Mouse (Mus musculus): Measurements from ENCODE around the gene Nol6. TPM values are rescaled to one million over a fixed set of nuclear protein-coding genes. Genes with fewer than 3 reads are reported as not detected.

The Nol6 gene
- total RNA-seq, 4 experiments from 2014 or later: 101 to 113 (median 103) TPM

DNA sequence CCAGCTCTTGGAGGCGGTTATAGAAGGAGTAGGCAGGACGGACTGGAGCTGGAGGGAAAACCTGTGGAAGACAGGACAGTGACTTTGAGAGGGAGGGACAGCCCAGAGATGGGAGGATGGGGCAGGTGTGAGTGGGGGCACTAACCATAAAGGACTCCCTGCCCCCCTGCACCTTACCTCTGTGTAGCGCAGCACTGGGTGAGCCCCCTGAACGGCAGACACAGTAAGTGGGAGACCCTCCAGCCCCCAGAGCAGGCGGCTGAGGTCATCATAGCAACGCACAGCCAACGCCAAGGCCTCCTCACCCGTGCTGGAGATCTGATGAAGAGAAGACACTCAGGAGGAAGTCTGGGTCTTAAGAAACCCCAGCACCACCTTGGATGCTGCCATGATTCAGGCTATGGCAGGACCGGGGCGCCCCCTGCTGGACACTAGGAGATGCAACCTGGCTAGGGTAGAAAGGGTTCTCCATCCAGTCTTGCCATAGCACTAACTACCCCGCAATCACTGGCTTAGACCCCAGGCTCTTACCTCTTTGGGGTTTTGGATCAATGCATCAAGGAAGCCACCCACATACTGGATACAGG lies 5.5 kb downstream of the Nol6 start:
- peak in 1 of 2 experiments; percentile 54 for DNase-seq (ENCODE audit: low spot score in 2 of 2)

DNA sequence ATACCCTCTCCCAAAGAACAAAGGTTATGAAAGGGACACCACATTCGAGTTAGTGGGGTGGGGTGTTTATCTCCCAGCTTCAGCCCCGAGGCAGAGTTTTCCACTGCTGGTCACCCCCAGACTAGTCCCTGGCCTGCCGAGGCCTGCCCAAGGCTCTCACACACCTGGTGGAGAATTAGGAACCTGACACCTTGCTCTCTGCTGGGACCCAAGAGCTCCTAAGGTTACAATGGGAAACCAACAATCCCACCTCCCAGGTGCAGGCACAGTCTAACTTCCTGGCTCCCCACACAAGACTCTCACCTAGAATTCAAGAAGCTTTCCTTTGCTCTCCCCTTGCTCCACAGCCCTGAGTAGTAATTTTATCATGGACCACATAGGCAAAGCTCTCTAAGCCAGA lies 7.4 kb downstream of the Nol6 start:
- no peak for DNase-seq (ENCODE audit: low spot score in 2 of 2)

DNA sequence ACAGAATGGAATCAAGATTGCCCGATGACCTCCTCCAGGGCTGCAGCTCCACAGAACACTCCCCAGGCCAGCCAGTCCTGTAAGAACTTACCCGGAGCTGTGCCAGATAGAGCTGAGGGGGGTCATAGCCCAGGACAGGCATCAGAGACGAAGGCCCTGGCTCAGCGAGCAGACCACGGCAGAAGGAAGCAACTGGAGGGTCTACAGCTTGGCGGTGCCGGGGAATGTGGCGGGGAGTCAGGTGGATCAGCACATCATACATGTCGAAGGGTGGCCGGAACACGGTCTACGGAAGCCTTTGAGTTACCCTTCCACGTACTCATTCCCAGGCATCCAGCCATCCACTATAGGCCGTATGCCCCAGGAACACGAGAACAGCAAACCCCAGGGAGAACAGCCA lies 8.5 kb downstream of the Nol6 start:
- DNase-seq (ENCODE audit: low spot score in 2 of 2): no peak

DNA sequence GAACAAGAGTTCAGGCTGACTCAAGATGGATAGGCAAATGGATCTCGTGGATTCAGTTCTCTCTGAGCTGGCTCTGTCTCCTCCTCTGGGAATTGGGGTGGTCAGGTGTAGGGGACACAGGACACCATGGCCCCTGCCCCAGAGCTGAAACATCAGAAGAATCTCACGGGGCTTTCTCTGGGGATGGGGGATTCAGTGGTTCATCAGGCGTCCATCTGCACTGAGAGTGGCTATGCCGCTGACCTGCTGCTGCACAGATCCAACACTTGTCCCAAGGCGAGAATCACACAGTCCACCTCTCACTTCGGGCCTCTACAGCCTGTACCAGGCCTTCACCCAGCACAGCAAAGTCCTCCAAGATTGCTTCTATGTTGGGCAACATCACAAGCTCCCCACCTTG lies 9.2 kb downstream of the Nol6 start:
- DNase-seq (ENCODE audit: low spot score in 2 of 2): no peak

DNA sequence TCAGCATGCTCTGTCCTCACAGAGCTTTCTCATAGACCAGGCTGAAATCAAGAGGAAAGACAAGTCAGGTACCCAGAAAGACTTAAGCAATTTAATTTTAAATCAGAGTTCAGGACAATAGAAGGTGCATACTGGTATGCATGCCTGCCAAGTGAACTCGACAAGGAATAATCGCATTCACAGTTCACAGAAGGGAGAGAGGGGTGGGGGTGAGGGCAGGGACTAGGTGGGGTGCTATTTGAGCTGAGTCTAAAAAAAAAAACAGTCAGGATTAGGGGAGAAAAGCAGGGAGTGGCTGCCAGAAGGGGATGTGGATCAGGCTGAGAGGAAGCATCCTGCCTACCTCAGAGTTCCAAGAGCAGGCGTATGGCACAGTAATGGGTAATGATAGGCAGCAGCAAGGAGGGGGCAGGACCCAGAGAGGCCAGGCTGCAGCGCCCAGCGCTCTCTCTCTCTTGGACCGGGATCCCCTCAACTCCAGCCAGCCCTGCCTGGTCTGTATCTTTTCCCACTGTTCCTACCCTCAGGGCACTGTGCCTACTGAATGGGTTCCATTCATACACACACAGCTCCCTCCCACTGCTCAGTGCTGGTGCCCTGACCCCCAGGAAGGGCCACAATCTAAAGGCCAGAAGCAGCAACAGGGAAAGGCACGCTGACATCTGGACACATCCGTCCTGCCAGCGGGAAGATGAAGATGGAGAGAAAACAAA lies 9.7 kb downstream of the Nol6 start:
- DNase-seq (ENCODE audit: low spot score in 2 of 2): no peak

DNA sequence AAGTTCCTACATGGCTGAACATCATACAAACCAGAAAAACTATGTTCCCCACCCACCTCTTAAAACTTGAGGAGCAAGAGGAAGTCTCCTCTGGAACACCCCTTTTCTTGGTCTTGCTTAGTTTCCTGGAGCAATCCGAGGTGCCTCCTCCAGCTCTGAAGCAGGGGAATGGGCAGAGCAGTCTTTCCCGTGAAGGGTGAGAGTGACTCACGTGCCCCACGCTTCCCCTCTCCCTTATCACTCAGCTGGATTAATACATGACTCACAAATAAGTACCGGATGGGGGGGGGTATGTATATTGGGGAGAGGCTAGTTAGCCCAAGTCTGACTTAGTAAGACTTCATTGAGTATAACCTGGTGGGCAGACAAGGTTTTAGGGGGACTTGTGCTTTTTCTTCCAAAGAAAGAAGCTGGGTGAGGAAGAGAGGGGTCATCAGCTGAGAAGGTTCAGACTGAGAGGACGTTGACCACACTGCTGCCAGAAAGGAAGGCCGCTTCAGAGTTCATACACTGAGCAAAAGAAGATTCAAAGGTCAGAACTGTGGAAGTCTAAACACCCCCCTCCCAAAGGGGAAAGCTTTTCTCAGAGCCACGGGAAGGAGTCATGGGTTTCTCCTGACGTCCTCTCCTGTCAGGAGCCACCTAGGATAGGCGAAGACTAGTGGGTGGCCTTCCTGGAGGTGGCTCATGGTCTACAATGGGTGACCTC lies 15.4 kb downstream of the Nol6 start:
- DNase-seq (ENCODE audit: low spot score in 2 of 2): no peak

DNA sequence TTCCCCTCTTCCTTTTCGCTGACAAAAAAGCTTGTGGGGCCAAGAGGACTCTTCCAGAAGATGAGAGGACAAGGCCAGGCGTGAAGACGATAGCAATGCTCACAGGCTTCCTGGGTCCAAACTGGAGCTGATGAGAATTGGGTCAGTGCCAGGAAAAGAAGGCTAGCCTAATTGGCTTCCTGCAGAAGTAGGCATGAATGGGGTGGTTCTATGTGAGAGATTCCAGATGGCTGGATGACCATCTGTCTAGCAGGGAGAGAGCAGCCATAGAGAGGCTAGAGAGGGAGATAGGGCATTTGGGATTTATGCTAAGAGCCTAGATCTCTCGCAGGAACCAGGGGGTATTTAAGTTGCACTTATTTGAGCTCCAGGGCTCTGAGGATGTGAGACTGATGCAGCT lies 16.8 kb downstream of the Nol6 start:
- DNase-seq (ENCODE audit: low spot score in 2 of 2): no peak

DNA sequence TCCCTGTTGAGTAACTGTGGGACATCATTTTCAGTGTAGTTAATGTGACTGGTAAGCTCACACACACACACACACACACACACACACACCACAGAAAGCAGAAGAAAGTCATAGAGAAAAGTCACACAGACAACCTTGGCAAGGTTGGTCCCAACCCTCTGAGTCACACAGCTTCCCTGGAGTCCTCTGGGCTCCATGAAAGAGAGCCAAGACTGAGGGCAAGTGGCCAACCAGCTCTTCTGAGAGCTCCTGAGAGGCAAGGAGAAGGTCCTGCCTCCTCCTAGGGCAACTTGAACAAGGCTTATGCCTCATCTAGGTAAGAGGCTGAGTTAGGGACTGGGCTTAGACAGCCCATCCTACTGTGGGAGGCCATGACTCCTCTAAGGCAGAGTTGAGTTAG lies 21.4 kb downstream of the Nol6 start:
- DNase-seq (ENCODE audit: low spot score in 2 of 2): no peak

DNA sequence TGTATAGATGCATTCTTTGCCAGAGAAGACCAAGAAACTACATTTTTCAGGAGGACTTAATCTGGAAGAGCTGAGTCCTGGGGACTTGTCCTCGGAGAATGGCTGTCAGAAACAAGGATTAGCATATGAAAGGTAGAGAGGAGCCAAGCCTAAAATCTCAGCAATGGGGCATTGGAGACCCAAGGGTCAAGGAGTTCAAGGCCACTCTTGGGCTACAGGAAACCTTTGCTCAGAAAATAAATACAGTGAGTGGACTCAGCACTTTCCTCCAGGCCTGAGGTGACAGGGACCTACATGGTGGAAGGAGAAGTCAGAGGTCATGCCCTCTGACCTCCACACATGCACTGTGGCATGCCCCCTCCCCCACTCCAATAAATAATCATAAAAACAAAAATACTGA lies 23.3 kb downstream of the Nol6 start:
- no peak for DNase-seq (ENCODE audit: low spot score in 2 of 2)

DNA sequence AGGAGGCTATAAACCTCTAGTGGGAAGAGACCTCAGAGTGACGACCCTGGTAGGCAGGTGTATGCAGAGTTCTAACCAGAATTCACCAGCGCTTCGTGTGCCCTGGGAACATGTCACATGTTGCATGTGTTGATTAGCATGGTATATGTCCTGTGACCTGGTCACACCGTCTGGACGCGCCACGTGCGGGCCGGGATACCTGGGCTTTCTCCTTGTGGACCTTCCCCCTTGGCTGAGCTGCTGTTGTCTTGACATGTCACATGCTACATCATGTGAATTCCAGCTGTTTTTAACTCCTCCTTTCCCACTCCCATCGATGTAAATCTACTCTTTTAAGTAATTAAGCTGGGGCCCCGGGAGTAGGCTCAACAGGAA lies 25.7 kb downstream of the Nol6 start:
- no peak for DNase-seq (ENCODE audit: low spot score in 2 of 2)

DNA sequence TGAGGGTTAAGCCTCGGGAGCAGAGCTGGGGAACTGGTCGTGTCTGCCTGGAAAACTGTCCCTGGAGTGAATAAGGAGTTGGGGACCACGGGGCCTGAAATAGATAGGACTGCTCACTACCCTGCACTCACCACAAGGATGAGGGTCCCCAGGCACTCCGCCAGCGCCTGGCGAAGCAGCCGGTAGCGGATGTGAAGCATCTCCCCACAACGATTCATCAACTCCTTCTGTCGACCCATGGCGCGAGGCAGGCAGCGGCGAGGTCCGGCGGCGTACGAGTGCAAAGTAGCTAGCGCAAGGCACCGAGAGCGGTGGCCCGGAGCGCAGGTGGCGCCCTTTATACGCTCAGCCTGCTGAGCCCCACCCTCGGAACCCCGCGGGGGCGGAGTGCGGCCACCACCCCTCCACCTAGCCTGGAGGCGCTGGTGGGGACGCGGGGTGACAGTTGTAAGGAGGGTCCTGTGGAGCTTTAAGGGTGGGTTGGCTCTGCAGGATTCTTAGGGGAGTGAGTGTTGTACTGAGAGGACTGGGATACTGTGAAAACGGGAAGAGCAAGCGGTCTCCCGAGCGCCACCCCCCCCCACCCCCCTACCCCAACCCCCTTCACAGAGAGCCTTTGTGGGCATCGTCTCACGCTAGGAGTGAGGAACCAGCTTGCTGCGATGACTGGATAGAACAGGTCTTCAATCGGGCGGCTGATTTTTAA lies 26.2 kb downstream of the Nol6 start, which contains the start of gene Aqp3:
Gene Aqp3 (minus strand): TSS at position 313 of the 706 bp plus-strand sequence.
- DNase-seq (ENCODE audit: low spot score in 2 of 2): no peak

DNA sequence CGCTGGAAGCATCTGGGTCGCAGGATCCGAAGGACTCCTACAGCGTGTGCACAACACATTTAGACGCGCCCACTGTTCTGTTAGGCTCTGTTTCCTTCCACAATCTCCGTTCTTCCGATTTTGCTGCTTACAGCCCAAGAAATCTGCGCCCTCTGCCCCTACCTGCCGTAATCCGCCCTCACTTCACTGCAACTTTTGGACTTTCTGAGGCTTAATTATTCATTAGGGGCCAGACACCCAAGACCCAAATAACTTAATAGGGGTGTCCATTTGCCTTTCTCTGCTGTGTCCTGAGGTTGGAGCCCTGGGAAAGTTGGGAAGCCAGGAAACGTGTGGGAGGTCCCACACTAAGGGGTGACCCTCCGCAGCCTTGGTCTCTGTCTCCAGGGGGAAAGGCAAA lies 26.9 kb downstream of the Nol6 start:
- DNase-seq (ENCODE audit: low spot score in 2 of 2): no peak

DNA sequence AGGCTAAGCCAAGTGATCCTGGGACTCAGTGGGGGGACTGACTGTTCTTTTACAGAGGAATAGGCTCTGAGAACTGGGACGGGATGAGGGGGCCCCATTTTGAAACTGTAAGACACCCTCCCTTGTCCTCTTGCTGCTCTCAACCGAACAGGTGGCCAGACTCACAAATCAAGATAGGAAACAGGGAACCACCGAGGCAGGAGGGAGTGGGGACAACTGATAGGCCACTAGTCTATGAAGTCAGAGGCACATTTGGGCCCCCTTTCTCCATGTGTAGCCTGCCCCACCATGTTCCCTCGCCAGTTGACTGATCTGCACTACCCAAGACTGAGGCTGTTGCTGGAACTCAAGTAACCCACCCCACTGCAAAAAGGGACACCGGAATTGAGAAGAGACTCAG lies 27.5 kb downstream of the Nol6 start:
- DNase-seq (ENCODE audit: low spot score in 2 of 2): no peak

DNA sequence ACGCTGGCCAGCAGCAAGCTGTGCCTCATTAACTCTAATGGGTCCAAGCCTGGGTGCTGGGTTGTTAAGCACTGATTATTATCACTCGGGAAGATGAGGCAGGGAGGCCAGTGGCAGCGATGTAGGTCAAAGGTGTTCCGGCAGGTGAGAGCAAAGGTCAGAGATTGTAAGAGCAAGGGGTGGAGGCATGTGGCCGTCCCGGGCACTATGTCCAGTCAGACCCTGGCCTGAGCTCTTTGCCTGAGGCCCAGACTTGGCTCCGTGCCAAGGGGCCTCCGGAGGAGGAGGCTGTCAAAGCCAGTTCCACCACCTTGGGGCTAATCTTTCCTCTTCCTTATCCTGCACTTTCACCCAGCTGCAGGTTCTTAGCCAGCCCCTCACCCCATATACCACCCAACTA lies 28.1 kb downstream of the Nol6 start:
- no peak for DNase-seq (ENCODE audit: low spot score in 2 of 2)

DNA sequence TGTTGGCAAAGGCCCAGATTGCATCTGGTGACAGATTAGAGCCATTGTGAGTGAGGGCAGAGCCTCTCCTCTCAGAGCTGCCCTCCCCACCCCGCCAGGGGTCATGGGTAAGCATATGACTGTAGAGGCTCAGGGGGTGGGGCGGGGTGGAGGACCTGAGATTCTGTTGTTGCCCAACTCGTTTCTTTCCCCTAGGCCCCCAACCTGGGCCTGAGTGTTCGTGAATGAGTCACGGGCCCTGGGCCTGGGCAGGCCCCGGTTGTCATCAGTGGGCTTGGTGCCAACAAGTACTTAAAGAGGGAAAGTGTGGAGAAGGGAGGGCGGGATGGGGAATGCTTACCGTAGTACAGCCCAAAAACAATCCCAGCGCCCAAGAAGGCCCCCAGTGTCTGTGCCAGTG lies 29.9 kb downstream of the Nol6 start:
- DNase-seq (ENCODE audit: low spot score in 2 of 2): no peak

DNA sequence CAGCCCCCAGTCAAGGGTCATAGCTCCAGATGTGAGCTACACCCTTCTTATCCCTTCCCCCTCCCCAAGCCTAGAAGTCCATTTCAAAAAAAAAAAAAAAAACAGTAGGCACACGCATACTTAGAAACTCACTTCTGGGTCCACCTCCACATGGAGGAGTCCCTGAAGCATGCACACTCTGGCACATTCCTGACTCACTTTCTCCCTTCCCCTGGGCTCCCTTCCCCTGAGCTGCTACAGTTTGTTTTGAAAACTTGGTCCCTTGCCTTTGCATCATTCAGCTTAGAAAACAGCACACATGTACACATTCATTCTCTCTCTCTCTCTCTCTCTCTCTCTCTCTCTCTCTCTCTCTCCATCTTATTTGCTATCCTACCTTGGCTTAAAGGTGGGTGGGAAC lies 31.3 kb downstream of the Nol6 start:
- DNase-seq (ENCODE audit: low spot score in 2 of 2): no peak

DNA sequence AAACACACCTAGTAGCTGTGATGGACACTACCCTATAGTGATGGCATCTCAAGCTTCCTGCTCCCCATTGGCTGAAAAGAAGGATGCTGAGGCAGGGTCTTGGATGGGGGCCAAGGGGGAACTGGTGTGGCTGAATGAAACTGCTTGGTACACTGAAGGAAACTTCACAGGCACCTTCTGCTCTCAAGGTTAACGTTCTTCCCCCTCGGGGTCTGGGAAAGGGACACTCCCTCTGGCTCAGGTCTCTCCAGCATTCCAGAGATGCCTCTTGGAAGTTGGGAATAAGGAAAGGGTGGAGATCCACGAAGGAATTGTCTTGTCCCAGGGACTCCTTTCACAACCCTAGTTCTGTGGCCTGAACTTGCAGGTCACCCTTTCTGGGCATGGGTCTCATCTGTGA lies 32.9 kb downstream of the Nol6 start:
- DNase-seq (ENCODE audit: low spot score in 2 of 2): no peak

DNA sequence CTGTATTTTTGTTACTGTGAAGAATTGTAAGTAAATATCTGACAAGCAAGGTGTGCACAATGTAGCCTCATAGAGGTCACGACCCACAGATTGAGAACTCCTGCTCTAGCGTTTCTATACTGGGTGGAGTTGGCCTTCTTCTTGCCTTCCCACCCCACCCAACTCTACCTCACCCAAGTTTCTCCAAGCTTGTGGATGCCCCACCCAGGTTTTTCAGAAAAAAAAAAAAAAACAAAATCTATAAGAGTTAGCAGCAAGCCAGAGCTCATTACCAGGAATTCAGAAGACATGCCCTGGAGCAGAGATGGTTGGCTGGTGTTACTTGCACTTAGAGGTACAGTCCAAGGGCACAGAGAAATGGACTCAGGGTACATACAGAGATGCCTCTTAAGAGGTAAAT lies 34.5 kb downstream of the Nol6 start:
- no peak for DNase-seq (ENCODE audit: low spot score in 2 of 2)

DNA sequence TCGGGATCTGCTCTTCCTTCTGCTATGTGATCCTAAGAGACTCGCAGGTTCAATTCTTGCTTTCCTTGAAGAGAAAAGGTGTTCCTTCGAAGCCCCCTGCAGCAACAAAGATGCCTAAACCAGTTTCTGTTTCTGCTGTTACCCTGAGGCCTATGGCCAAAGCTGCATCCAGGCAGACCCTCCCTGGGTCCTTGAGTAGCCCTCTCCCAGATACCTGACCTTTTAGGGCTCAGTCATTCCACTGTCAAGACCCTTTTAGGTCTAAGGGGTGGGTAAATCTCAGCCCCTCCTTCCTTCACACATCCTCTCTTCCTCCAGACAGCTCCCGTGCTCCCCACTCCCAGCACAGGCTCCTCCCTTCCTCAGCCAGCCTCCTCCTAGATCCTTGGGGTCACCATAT lies 35.1 kb downstream of the Nol6 start:
- DNase-seq (ENCODE audit: low spot score in 2 of 2): no peak

DNA sequence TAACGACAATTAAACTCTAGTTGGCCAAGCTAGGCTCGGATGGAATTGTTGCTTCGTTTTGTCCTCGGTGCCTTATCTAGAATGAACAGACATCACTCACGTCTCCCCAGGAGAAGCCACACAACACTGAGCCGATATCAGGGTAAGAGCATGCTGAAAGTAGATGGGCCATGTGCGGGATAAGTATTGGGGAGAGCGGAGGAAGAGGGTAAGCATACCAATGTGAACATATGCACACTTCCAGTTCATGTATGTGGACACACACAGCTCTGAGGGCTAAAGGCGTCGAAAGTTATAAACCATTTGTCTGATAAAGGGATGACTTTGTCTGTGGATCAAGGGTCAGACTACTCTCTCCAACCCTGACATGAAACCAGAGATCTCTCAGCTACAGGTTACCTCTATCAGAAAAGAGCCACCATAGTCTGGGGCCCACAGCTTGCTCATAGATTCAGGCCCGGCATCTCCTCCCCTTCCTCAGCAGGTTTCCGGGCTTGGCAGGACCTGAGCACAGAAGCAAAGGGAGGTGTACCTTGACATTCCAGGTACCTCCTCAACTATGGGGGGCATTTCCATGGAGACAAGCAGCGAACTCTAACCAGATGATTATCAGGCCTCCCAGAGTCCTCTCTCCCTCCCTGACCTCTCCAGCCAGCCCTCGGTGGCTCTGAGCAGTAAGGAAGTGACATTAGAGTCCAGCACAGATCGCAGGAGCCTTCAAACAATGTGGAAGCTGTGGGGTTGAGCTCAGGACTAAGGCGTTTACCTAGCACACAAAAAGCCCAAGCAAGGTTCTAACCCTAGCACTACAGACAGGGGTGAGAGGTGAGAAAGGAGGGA lies 36.6 kb downstream of the Nol6 start:
- no peak for DNase-seq (ENCODE audit: low spot score in 2 of 2)

DNA sequence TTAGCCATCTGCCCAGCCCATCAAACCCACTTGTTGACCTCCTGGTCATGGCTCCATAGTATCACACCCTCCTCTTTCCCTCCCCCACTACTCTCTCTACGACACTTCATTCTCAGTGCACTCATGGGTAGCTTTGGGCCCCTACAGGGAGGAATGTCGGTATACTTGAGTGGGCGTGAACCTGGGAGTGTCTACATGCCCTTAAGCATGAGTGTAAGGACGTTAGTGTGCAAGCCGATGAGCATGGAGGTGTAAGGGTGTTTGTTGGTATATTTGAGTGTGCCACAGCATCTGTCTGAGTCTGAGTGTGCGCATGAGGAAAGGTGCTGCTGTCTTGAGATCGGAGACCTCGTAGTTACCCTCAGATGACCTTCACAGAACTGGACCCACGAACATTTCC lies 37.3 kb downstream of the Nol6 start:
- no peak for DNase-seq (ENCODE audit: low spot score in 2 of 2)

All from layer of hippocampus, adult 8-10 months (tissue).